Mouse (Mus musculus): ENCODE data around the gene Npas3. TPM values are rescaled to one million over a fixed set of nuclear protein-coding genes. Genes with fewer than 3 reads are reported as not detected.

The Npas3 gene
- polyA plus RNA-seq, 1 experiment = 0.04 TPM

GRCm38 (mm10) chr12:53981575-53982507 is 733.4 kb downstream of the Npas3 start:
- H3K27me3 ChIP-seq (ENCODE audit: control insufficient read depth, insufficient read depth, low read length) = no peaks in the 10 kb centered on the region
- 78% methylated on average over 9 of the region's 9 CpGs for WGBS
- DNase-seq = no peak

GRCm38 (mm10) chr12:53983946-53984345 is 735.5 kb downstream of the Npas3 start:
- Histone ChIP-seq H3K36me3 (ENCODE audit: control insufficient read depth, insufficient read depth, low read length) (no peaks in the 10 kb centered on the region), H3K27me3 (ENCODE audit: control insufficient read depth, insufficient read depth, low read length) (no peaks in the 10 kb centered on the region), H3K27ac (ENCODE audit: control insufficient read depth, insufficient read depth, low read length) (no peak overlapping the region), H3K4me3 (ENCODE audit: control insufficient read depth, insufficient read depth, low read length) (no peak overlapping the region), H3K4me1 (replicated peaks; ENCODE audit: control insufficient read depth, insufficient read depth, low read length) (no peaks in the 10 kb centered on the region)
- no peak for DNase-seq
- WGBS = 89% methylated on average over 7 of the region's 7 CpGs
- TF ChIP-seq CTCF (IDR thresholded peaks at IDR 0.05; ENCODE audit: borderline replicate concordance, control insufficient read depth, extremely low read depth, insufficient read depth, low read length, poor library complexity) (no peak), POLR2A (IDR thresholded peaks at IDR 0.05; ENCODE audit: control insufficient read depth, extremely low read depth, insufficient read depth, low read length, poor library complexity) (no peak)

More at GRCm38 (mm10) chr12:53981575-53982507, 733.4 kb downstream of the Npas3 start:
- Histone ChIP-seq H3K27ac (ENCODE audit: control insufficient read depth, insufficient read depth, low read length) (no peak overlapping the region), H3K36me3 (ENCODE audit: control insufficient read depth, insufficient read depth, low read length) (no peaks in the 10 kb centered on the region), H3K4me1 (replicated peaks; ENCODE audit: control insufficient read depth, insufficient read depth, low read length) (no peaks in the 10 kb centered on the region), H3K4me3 (ENCODE audit: control insufficient read depth, insufficient read depth, low read length) (no peak overlapping the region)
- TF ChIP-seq CTCF (IDR thresholded peaks at IDR 0.05; ENCODE audit: borderline replicate concordance, control insufficient read depth, extremely low read depth, insufficient read depth, low read length, poor library complexity) = no peak
- TF ChIP-seq POLR2A (IDR thresholded peaks at IDR 0.05; ENCODE audit: control insufficient read depth, extremely low read depth, insufficient read depth, low read length, poor library complexity) = no peak

GRCm38 (mm10) chr12:53985851-53986842 is 737.7 kb downstream of the Npas3 start:
- no peak for DNase-seq
- no peaks in the 10 kb centered on the region for H3K36me3 ChIP-seq (ENCODE audit: control insufficient read depth, insufficient read depth, low read length)
- H3K4me1 ChIP-seq (replicated peaks; ENCODE audit: control insufficient read depth, insufficient read depth, low read length) = no peaks in the 10 kb centered on the region
- H3K27ac ChIP-seq (ENCODE audit: control insufficient read depth, insufficient read depth, low read length) = no peak overlapping the region
- no peak for TF ChIP-seq CTCF (IDR thresholded peaks at IDR 0.05; ENCODE audit: borderline replicate concordance, control insufficient read depth, extremely low read depth, insufficient read depth, low read length, poor library complexity)
- no peaks in the 10 kb centered on the region for H3K27me3 ChIP-seq (ENCODE audit: control insufficient read depth, insufficient read depth, low read length)
- no peak overlapping the region for H3K4me3 ChIP-seq (ENCODE audit: control insufficient read depth, insufficient read depth, low read length)
- WGBS = 94% methylated on average over 14 of the region's 14 CpGs

GRCm38 (mm10) chr12:53992411-53992810 is 743.9 kb downstream of the Npas3 start:
- no peaks in the 10 kb centered on the region for H3K4me1 ChIP-seq (replicated peaks; ENCODE audit: control insufficient read depth, insufficient read depth, low read length)
- TF ChIP-seq POLR2A (IDR thresholded peaks at IDR 0.05; ENCODE audit: control insufficient read depth, extremely low read depth, insufficient read depth, low read length, poor library complexity) (no peak), CTCF (IDR thresholded peaks at IDR 0.05; ENCODE audit: borderline replicate concordance, control insufficient read depth, extremely low read depth, insufficient read depth, low read length, poor library complexity) (no peak)
- peak; percentile 46 for DNase-seq
- no peak overlapping the region for H3K27ac ChIP-seq (ENCODE audit: control insufficient read depth, insufficient read depth, low read length)
- no peaks in the 10 kb centered on the region for H3K27me3 ChIP-seq (ENCODE audit: control insufficient read depth, insufficient read depth, low read length)
- H3K36me3 ChIP-seq (ENCODE audit: control insufficient read depth, insufficient read depth, low read length) = no peaks in the 10 kb centered on the region
- no peak overlapping the region for H3K4me3 ChIP-seq (ENCODE audit: control insufficient read depth, insufficient read depth, low read length)
- 94% methylated on average over 6 of the region's 6 CpGs for WGBS

- H3K36me3 ChIP-seq (ENCODE audit: control insufficient read depth, insufficient read depth, low read length) = no peaks in the 10 kb centered on the region
- no peak overlapping the region for H3K4me3 ChIP-seq (ENCODE audit: control insufficient read depth, insufficient read depth, low read length)
- TF ChIP-seq POLR2A (IDR thresholded peaks at IDR 0.05; ENCODE audit: control insufficient read depth, extremely low read depth, insufficient read depth, low read length, poor library complexity) (no peak), CTCF (IDR thresholded peaks at IDR 0.05; ENCODE audit: borderline replicate concordance, control insufficient read depth, extremely low read depth, insufficient read depth, low read length, poor library complexity) (no peak)
- DNase-seq = no peak
- WGBS = 82% methylated on average over 5 of the region's 5 CpGs
- H3K4me1 ChIP-seq (replicated peaks; ENCODE audit: control insufficient read depth, insufficient read depth, low read length) = no peaks in the 10 kb centered on the region
- H3K27ac ChIP-seq (ENCODE audit: control insufficient read depth, insufficient read depth, low read length) = no peak overlapping the region
- no peaks in the 10 kb centered on the region for H3K27me3 ChIP-seq (ENCODE audit: control insufficient read depth, insufficient read depth, low read length)
Observed at GRCm38 (mm10) chr12:53995710-53996109, 747.2 kb downstream of the Npas3 start.

GRCm38 (mm10) chr12:53997141-53997540 is 748.7 kb downstream of the Npas3 start:
- no peak for DNase-seq
- TF ChIP-seq POLR2A (IDR thresholded peaks at IDR 0.05; ENCODE audit: control insufficient read depth, extremely low read depth, insufficient read depth, low read length, poor library complexity) (no peak), CTCF (IDR thresholded peaks at IDR 0.05; ENCODE audit: borderline replicate concordance, control insufficient read depth, extremely low read depth, insufficient read depth, low read length, poor library complexity) (no peak)
- WGBS = 95% methylated on average over 3 of the region's 3 CpGs

More at GRCm38 (mm10) chr12:53997141-53997540, 748.7 kb downstream of the Npas3 start:
- Histone ChIP-seq H3K27me3 (ENCODE audit: control insufficient read depth, insufficient read depth, low read length) (no peaks in the 10 kb centered on the region), H3K27ac (ENCODE audit: control insufficient read depth, insufficient read depth, low read length) (no peak overlapping the region), H3K4me1 (replicated peaks; ENCODE audit: control insufficient read depth, insufficient read depth, low read length) (no peaks in the 10 kb centered on the region), H3K4me3 (ENCODE audit: control insufficient read depth, insufficient read depth, low read length) (no peak overlapping the region), H3K36me3 (ENCODE audit: control insufficient read depth, insufficient read depth, low read length) (no peaks in the 10 kb centered on the region)
